Comparison of ENCODE assay signal across 8 mouse cellular contexts in genomic region chr16:96082301-96083178, GRCm38 (mm10). TPM values are rescaled to one million over a fixed set of nuclear protein-coding genes. Genes with fewer than 3 reads are reported as not detected.
DNase-seq lines count a peak whose midpoint lies in the region; ATAC-seq lines count a peak whose summit lies in the region.

TSS of gene Brwd1 (minus strand) at chr16:96082526.

- H3K9ac ChIP-seq in intestine, embryonic 14.5 days (ENCODE audit: low read length), result peak within 1 kb of the TSS; percentile 97

- H3K9me3 ChIP-seq in intestine, embryonic 14.5 days (ENCODE audit: control insufficient read depth, low read length), result no peaks in the 10 kb centered on the region

- peak; percentile 96 for DNase-seq in adrenal gland, adult 2 months
- DNase-seq in embryo, embryonic 11.5 days (ENCODE audit: low read depth, low spot score), result peak; percentile 82
- peak; percentile 83 to 89 for DNase-seq in gastrocnemius, postnatal 36 days
- DNase-seq in intestine, embryonic 14.5 days (ENCODE audit: low spot score), result peak; percentile 89
- DNase-seq in left cerebral cortex, postnatal 10 days (ENCODE audit: extremely low spot score in 1 of 2, low spot score in 2 of 2), result peak; percentile 87 to 98
- DNase-seq in right cerebral cortex, postnatal 14 days, result peak; percentile 93
- peak; percentile 84 for DNase-seq in urinary bladder, postnatal 25 days (ENCODE audit: low spot score)

- intact Hi-C loops in gastrocnemius, postnatal 36 days (cut with DNase I), result loop anchor here (5.0 kb wide), 1 partner anchor 45 kb away; the partner anchor contains the start of gene Hmgn1
- intact Hi-C loops in left cerebral cortex, postnatal 10 days (cut with DNase I), result no loop called here

- peaks cover 15% of the 10 kb centered on the region for H3K4me1 ChIP-seq in intestine, embryonic 14.5 days (replicated peaks; ENCODE audit: control insufficient read depth, insufficient read depth, low read length)

- peak within 1 kb of the TSS; percentile 97 for H3K27ac ChIP-seq in intestine, embryonic 14.5 days (ENCODE audit: low read depth)

- H3K36me3 ChIP-seq in intestine, embryonic 14.5 days (ENCODE audit: control insufficient read depth, insufficient read depth, low read length), result peaks cover 26% of the 10 kb centered on the region

- peak; percentile 88 for ATAC-seq in intestine, embryonic 14.5 days (replicated peaks; ENCODE audit: low FRiP score, low TSS enrichment, low read depth)
- peak; percentile 55 for ATAC-seq in megakaryocyte progenitor cell, adult 5-6 weeks (replicated peaks; ENCODE audit: poor library complexity)

- H3K4me2 ChIP-seq in intestine, embryonic 14.5 days (ENCODE audit: low read length), result peak within 1 kb of the TSS; percentile 61

- peak within 1 kb of the TSS; percentile 99 for H3K4me3 ChIP-seq in intestine, embryonic 14.5 days (ENCODE audit: low read depth, low read length)

- under 1% methylated on average over 79 of the region's 107 CpGs for WGBS in intestine, embryonic 14.5 days

- H3K27me3 ChIP-seq in intestine, embryonic 14.5 days (replicated peaks; ENCODE audit: control insufficient read depth, insufficient read depth, low read length), result no peaks in the 10 kb centered on the region

RNA-seq across cellular contexts. Expression of gene Brwd1, which starts in this region (rescaled TPM):
- total RNA-seq in adrenal gland, adult 2 months (2021), result 10 to 100 TPM; 62.3 to 73.5 TPM
- 16.8 and 29.0 TPM in 2 replicates for polyA plus RNA-seq in adrenal gland, adult 2 months (2012; rRNA removed)
- total RNA-seq in gastrocnemius, postnatal 36 days (2021), result 10 to 100 TPM; 51.2 to 56.2 TPM
- 99.6 and 105 TPM in 2 replicates for polyA plus RNA-seq in intestine, embryonic 14.5 days (2014; fragmentation: Nextera tagmentation; extraction: Ambion mirVana)
- 100 to 1,000 TPM; 106 to 121 TPM for total RNA-seq in left cerebral cortex, postnatal 10 days (2021)
- total RNA-seq in megakaryocyte progenitor cell, adult 5-6 weeks (2015), result 34.2 and 45.1 TPM in 2 replicates
- 33.5 and 75.6 TPM in 2 replicates for total RNA-seq in megakaryocyte progenitor cell, adult 5-6 weeks (2017)

Comparison
In these comparisons a context has a peak if more than half of its experiments do, and no peak if none do; other contexts are left out.
1. Peak in every context shown above with its lines: DNase-seq, ATAC-seq, H3K4me3 ChIP-seq and H3K27ac ChIP-seq.